Mouse (Mus musculus) spleen, postnatal 14 days (tissue): ENCODE data around the gene 2610301B20Rik.
"Not testable (repeated sequence)": the region's sequence is repeated elsewhere in the genome, so short reads cannot be mapped to it uniquely, and the experiment has no call there.

ENCODE experiments used
- DNase-seq, 2 experiments: peaks; one replicate each; pipeline ENCODE4 v3.0.0; 2021 to 2022; ENCODE audit warnings: low spot score in 2 of 2

Gene 2610301B20Rik

DNA sequence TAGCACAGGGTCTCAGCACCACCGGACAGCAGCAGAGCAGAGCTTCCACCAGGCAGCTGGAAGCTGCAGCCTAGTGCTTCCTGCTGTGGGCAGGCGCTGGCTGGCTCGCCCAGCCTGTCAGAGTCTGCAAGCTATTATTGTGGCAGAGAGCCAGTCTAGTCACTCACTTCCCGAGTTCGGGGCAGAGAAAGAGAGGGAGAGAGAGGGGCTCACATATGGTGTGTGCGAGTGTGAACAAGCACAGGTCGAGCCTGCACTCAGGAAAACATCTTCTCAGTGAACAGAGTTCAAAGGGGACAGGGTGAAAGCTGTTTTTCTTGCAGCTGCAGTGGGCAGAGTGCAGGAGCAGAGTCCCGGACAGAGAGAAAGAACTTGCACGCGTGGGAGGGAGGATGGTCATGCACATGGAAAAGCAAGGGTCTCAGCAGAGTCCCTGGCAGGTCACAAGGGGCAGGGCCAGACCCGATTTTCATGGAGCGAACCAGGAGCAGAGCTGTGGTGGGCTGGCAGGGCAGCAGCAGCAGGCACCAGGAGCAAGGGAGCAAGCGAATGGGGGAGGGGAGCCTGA, 31.0 kb downstream of the 2610301B20Rik start:
- DNase-seq: no peak

GRCm38 (mm10) chr4:10911417-10911816, 37.1 kb downstream of the 2610301B20Rik start:
- not testable (repeated sequence) for DNase-seq

DNA sequence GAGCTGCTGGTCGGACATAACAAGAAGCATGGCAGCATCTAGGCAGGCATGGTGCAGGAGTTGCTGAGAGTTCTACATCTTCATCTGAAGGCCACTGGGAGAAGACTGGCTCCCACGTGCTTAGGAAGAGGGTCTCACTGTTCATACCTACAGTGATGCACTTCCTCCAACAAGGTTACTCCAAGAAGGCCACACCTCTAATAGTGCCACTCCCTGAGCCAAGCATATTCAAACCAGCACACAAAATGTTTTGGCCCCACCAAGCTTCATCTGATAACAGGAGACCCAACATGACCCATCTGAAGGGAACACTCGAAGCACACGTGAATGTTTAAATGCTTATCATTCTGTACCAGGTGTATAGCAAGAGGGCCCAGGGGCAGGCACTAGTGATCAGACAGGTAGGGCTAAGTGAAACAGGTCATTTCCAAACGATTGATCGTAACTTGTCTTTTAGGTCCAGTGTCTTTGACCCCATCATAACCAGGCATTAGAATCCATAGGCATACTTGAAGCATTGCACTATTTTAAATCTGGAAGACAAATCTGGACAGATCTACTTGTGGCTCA, 37.7 kb downstream of the 2610301B20Rik start:
- no peak for DNase-seq

DNA sequence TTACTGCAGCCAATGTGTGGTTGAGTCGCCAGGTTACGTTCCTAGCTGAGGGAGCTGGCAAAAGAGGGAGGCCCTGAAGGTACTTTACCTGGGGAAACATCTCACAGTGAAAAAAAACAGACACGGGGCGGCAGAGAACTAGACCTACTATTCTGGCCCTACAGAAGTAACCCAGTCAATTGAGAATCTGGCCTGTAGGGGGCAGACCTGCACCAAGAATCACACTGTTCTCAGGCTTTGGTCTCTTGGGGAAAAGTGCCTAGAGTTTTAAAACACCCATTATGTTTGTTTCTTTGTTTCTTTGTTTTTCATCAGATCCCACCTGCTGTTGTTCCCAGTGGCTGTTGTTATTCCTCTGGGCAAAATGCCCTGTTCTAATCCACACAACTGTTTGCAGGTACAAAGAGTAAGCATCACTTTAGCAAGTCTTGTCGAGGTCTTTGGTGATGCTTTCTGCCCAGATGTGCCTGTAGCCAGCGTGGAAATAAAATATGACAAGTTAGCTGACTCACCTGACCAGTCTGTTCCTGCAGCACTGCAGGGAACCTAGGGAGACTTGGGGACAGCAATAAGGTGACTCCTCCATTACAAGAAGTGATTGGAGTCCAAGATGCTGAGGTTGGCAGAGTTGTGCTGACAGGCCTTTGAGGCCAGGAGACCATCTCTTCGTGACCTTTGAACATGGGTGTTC, 38.5 kb downstream of the 2610301B20Rik start:
- peak; percentile 86 to 92 for DNase-seq

DNA sequence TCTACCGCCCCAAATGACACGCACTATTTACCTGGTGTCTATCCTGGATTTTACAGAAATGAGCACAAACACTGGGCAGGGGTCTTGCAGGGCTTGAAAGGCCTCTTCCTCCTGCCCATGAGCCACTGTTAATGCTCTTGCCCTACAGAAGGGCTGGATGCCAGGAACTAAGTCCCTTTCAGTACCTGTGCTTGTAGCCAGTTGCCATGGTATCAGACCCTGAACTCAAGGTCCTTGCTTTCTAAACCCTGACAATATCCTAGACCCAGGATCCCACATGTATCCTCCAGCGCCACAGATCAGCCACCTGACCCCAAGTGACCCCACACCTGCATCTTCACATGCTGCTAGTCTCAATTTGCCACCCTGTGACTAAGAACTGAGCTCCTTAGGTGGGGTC, 39.1 kb downstream of the 2610301B20Rik start:
- no peak for DNase-seq

- peak; percentile 56 to 58 for DNase-seq
Measured at GRCm38 (mm10) chr4:10914766-10915165, 40.5 kb downstream of the 2610301B20Rik start.

GRCm38 (mm10) chr4:10915271-10915670, 41.0 kb downstream of the 2610301B20Rik start:
- no peak for DNase-seq

- no peak for DNase-seq
Measured at GRCm38 (mm10) chr4:10918402-10918801, 44.1 kb downstream of the 2610301B20Rik start.

DNA sequence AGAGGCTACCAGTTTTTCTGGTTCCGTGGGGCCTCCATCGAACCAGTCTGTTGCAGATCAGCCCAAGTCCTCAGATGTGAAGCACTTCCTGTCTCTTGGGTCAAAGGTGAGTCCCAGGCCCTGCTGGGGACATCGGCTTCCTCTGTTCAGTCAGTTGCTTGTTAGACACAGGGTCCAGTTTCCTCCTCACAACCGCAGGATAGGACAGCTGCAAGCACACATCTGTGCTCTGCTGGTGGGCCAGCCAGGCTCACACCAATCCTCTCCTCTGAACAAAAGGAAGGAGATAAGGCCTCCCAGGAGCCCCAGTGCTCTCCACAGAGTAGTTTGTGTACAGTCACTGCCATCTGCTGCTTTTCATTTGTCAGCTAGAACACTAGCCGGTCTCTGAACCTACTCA, 44.8 kb downstream of the 2610301B20Rik start:
- DNase-seq: no peak

GRCm38 (mm10) chr4:10919530-10919929, 45.2 kb downstream of the 2610301B20Rik start:
- no peak for DNase-seq

GRCm38 (mm10) chr4:10919987-10920386, 45.7 kb downstream of the 2610301B20Rik start:
- DNase-seq: no peak

- DNase-seq: no peak
Measured at GRCm38 (mm10) chr4:10920622-10921021, 46.3 kb downstream of the 2610301B20Rik start.

DNA sequence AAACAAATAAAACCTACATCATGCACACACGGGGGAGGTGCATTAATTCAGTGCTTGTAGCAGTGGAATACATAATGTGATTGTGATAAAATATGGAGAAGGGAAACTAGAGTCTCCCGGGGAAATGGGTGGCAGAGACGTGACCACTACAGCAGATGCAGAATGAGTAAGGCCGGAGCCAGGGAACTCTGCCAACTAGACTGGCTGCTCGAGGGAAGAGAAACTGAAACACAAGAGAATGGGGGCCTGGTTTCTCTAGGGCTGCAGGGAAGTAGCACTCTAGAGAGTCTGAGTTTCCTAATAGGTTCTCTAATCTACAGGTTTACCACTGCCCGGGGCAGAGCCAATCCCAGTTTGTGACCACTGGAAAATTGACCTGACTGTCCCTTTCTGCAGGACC, 48.9 kb downstream of the 2610301B20Rik start:
- DNase-seq: peak in 1 of 2 experiments; percentile 36

DNA sequence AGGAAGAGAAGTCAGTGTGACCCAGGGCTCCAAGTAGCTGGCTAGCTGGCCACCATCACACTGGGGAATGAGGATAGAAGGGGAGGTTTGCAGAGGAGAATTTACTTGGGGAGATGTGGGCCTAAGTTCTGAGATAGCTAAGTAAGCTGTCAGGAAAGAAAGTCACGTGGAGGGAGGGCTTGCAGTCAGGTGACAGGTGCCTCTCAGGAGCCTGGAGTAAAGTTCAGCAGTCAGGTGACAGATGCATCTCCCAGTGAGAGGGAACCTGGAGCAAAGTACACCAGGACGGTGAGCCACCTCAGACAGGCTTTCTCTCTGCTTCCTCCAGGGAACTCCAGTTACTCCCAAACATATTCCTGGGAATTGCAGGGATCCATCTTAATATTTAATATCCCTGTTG, 49.8 kb downstream of the 2610301B20Rik start:
- no peak for DNase-seq

GRCm38 (mm10) chr4:10924541-10924940, 50.2 kb downstream of the 2610301B20Rik start:
- no peak for DNase-seq

DNA sequence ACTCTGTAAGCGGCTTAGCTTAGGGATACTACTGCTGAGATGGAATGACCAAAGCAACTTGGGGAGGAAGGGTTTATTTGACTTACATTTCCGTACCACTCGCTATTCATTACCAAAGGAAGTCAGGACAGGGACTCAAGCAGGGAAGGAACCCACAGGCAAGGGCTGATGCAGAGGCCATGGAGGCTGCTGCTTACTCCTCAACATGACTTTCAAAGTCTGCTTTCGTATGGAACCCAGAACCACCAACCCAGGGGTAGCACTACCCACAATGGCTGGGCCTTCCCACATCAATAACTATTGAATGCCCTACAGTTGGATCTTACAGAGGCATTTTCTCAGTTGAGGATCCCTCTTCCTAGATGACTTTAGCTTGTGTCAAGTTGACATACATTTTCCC, 52.1 kb downstream of the 2610301B20Rik start:
- no peak for DNase-seq

DNA sequence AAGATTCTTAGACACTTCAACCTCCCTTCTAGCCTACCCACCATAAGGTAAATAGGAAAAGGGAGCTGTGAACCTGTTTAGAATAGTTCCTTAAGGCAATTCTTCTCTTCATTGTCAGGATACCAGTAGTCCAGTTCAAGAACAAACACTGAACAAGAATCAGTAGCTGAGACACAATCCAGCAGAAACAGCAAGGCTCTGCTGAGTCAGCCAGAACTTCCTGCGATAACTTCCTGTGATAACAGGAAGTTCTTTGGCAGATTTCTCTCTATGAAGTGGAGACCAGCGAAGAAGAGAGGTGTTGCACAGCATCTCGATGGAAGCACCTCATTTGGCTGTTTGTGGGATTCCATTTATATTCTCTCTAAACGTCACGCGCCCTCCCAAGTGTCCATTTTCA, 53.9 kb downstream of the 2610301B20Rik start:
- no peak for DNase-seq

DNA sequence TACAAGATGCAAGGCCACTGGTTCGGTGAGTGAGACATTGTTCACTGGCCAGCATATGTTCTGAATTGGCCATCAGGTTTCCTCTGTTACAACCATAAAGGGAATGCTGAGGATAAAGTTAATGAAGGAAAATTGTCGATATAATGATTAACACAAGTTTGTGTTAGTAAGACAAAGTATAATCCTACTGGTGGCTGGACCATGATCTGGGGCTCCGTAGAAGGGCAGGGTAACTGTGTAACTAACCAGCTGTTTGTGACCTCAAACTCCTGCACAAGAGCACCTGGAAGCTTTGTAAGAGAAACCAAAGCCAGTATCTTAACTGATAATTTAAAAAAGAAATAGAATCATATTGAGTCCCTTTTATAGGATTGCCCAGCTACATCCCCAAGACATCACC, 55.4 kb downstream of the 2610301B20Rik start:
- DNase-seq: no peak

DNA sequence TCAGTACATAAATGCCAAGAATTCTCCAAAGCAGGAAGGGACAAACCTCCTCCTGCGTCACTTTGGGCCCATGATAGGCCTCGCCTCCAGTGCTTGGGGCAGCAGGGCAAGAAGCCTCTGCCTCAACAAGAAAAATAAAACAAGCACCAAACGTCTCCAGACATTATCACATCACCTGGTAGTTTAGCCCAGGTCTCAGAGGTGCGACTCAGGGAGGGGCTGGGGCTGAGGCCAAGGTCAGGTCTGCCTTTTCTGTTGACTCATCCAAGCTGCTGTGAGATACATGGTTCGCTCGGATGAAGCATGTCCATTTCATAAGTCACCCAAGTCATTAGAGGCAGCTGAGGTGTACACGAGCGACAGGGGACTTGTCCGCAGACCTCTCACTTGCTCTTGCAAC, 56.7 kb downstream of the 2610301B20Rik start:
- DNase-seq: no peak

DNA sequence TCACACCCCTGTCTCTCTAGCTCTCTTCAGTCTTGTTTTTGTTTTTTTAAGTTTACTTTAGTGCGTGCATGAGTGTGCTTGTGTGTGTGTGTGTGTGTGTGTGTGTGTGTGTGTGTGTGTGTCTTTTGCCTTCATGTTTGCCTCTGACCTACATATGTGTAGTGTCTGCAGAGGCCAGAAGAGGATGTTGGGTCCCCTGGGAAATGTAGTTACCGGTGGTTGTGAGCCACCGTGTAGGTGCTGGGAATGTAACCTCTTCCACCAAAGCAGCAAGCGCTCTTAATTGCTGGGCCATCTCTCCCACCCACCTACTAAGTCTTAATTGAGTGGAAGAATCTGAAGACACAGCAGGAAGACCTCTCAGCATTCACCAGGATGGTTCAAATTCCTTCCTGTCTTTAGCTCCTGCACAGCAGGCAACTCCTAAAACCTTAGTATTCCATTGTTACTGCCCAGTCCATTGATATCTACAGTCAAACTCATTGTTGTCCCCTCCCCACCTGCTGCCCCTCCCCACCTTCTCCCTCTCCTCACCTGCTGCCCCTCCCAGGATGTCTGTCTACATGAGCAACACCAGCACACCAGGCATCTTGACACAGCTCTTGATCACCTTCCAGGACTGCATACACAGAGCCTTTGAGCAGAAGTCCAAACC, 57.9 kb downstream of the 2610301B20Rik start:
- no peak for DNase-seq

DNA sequence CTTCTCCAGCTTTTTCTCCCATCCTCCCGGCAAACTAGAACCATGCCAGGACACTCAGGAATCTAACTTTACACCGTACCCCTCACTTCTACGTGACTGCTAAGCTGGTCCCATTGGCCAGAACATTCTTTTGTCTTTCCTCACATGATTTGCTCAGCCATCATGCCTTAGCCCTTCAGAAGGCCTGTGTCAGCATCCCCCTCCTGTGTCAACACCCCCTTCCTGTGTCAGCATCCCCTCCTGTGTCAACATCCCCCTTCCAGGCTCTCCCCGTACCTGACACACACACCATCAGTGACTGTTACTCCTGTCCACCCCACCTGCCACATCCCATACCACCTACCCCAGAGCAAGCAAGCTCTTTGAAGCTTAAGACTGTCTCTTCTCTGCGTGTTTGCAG, 58.5 kb downstream of the 2610301B20Rik start:
- no peak for DNase-seq

DNA sequence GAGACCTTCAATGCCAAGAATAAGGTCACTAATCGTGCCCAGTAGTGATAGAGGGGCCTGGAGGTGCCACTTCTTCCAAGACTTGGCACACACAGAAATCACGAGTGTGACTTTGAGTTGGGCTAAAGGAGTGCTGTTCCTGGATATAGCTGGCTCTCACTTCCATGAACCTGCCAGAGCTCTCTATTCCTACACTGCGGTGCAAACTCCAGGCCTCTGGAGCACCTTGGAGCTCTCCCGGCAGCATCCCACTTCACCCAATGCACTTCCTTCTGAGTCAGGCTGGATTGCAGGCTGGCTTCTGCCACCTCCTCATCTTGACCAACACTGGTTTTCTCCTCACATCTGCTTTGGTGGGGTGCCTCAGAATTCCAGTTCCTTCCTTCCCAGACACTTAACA, 62.5 kb downstream of the 2610301B20Rik start:
- no peak for DNase-seq
